In genomic region chr2:74602483-74602882, GRCm38 (mm10) we compare ENCODE assay signal across 22 mouse cellular contexts. TPM values are rescaled to one million over a fixed set of nuclear protein-coding genes. Genes with fewer than 3 reads are reported as not detected.
"Had no signal": no experiment of that assay in that cellular context is flagged by ENCODE, and none has a peak within 500 bp of the region (broad histone marks: within the 10 kb centered on the region; RNA-seq: fewer than 3 reads in every experiment).

No protein-coding gene starts in this region.

- DNase-seq: retina, postnatal 1 day; right cerebral cortex, adult 18-20 months; right cerebral cortex, postnatal 14 days; right cerebral cortex, postnatal 25 days; right cerebral cortex, postnatal 4 days; spleen, adult 18-20 months; thymus, adult 18-20 months; thymus, adult 2 months; thymus, postnatal 14 days; thymus, postnatal 25 days; thymus, postnatal 36 days; thymus, postnatal 4 days had no signal

- H3K4me1 ChIP-seq: neural tube, embryonic 13.5 days; neural tube, embryonic 15.5 days; stomach, embryonic 15.5 days had no signal

- H3K36me3 ChIP-seq: neural tube, embryonic 13.5 days; neural tube, embryonic 15.5 days; stomach, embryonic 15.5 days had no signal

- H3K9ac ChIP-seq: neural tube, embryonic 13.5 days; neural tube, embryonic 15.5 days; stomach, embryonic 15.5 days had no signal

- H3K9me3 ChIP-seq: neural tube, embryonic 13.5 days; neural tube, embryonic 15.5 days; stomach, embryonic 15.5 days had no signal

- H3K27ac ChIP-seq: neural tube, embryonic 13.5 days; neural tube, embryonic 15.5 days; stomach, embryonic 15.5 days; stomach, postnatal 0 days had no signal

- H3K27me3 ChIP-seq: neural tube, embryonic 13.5 days; neural tube, embryonic 15.5 days; stomach, embryonic 15.5 days had no signal

- H3K4me3 ChIP-seq: neural tube, embryonic 13.5 days; neural tube, embryonic 15.5 days; stomach, embryonic 15.5 days had no signal

RNA-seq across cellular contexts. Expression of gene Evx2, which starts 56.9 kb away (rescaled TPM):
- total RNA-seq: neutrophil, adult 5-6 weeks had no signal
- polyA plus RNA-seq: small intestine, adult 2 months; spleen, adult 2 months; stomach, embryonic 14.5 days; stomach, embryonic 15.5 days; stomach, embryonic 16.5 days; stomach, postnatal 0 days; thymus, adult 2 months; thymus, postnatal 0 days had no signal
